Mouse (Mus musculus) hindbrain, embryonic 13.5 days (tissue): ENCODE measurements around the gene Gm3233. TPM values are rescaled to one million over a fixed set of nuclear protein-coding genes. Genes with fewer than 3 reads are reported as not detected.
"Not testable (repeated sequence)": the region's sequence is repeated elsewhere in the genome, so short reads cannot be mapped to it uniquely, and the experiment has no call there.

Experiments
- ATAC-seq: fragments of 200-750 bp; cut with Nextera tagmentation; 2 replicates; pipeline ENCODE4 v1.8.0; 2017; ENCODE audit warnings: moderate TSS enrichment; ENCODE audit not compliant: low FRiP score
- H3K27ac ChIP-seq: fragments of 300-500 bp; sonication (generic); 2 replicates; pipeline ENCODE4 v1.5.1; 2015; ENCODE audit warnings: inconsistent platforms, mild to moderate bottlenecking, moderate library complexity
- H3K27me3 ChIP-seq: fragments of 300-500 bp; sonication (generic); 2 replicates; pipeline ENCODE4 v1.6.1; 2015; ENCODE audit warnings: mild to moderate bottlenecking, inconsistent platforms
- H3K36me3 ChIP-seq: fragments of 300-500 bp; sonication (generic); 2 replicates; pipeline ENCODE4 v1.6.1; 2015; ENCODE audit warnings: mild to moderate bottlenecking, inconsistent platforms
- H3K4me1 ChIP-seq: fragments of 300-500 bp; sonication (generic); replicated peaks from 2 replicates; pipeline ENCODE4 v1.6.1; 2015; ENCODE audit warnings: inconsistent platforms
- H3K4me2 ChIP-seq: fragments of 300-500 bp; sonication (generic); 2 replicates; pipeline ENCODE4 v1.6.1; 2015; ENCODE audit warnings: inconsistent platforms, mild to moderate bottlenecking, moderate library complexity
- H3K4me3 ChIP-seq: fragments of 300-500 bp; sonication (generic); 2 replicates; pipeline ENCODE4 v1.5.1; 2015; ENCODE audit warnings: mild to moderate bottlenecking, inconsistent platforms
- H3K9ac ChIP-seq: fragments of 300-500 bp; sonication (generic); 2 replicates; pipeline ENCODE4 v1.6.1; 2015; ENCODE audit warnings: mild to moderate bottlenecking, inconsistent platforms
- H3K9me3 ChIP-seq: fragments of 300-500 bp; sonication (generic); 2 replicates; pipeline ENCODE4 v1.6.1; 2016; ENCODE audit warnings: inconsistent platforms
- WGBS: fragments of 180-500 bp; shearing (Covaris S2); methylation state at CpG from one replicate; pipeline ENCODE4 v1.1.7; 2015; 5-methylcytosine and 5-hydroxymethylcytosine counted together
- polyA plus RNA-seq: library from polyadenylated mRNA; unstranded; fragments of >200 nt; fragmentation: Nextera tagmentation; extraction: Ambion mirVana; gene quantifications from 2 replicates; pipeline ENCODE4 v1.2.1, GENCODE M21; 2015

The Gm3233 gene
- not detected in 2 replicates for polyA plus RNA-seq

- not testable (repeated sequence) for H3K4me2 ChIP-seq, H3K4me3 ChIP-seq, H3K27me3 ChIP-seq, H3K36me3 ChIP-seq, H3K27ac ChIP-seq, H3K9ac ChIP-seq, H3K9me3 ChIP-seq, ATAC-seq, H3K4me1 ChIP-seq
- no CpG with 5 or more reads among the region's 1 CpGs for WGBS
Measured at GRCm38 (mm10) chr10:77759582-77759981, at the start of gene Gm3233. Gene Gm3233, minus strand, starts transcription at chr10:77759682.

DNA sequence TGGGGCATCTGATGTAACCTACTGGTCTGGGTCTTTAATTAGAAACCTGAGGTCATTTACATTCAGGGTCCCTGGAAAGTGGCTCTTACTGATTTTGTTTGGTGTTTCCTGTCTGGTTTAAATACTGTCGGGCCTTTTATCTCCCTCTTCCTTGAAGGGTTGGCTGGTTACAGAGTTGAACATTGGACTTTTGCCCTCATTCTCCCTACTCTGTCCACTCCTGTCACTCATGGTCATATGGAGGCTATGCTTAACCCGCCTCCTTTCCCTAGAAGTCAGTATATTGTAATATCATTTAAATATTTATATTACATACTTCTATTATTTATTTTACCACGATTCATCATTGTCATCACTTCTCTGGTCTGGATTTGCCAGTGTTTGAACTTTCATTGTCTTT, 44.6 kb upstream of the Gm3233 start:
- no peak overlapping the region for H3K4me3 ChIP-seq
- no peak for ATAC-seq
- H3K36me3 ChIP-seq = no peaks in the 10 kb centered on the region
- H3K9me3 ChIP-seq = no peaks in the 10 kb centered on the region; the same call in 1 of the 2 replicates
- H3K27ac ChIP-seq = no peak overlapping the region
- H3K9ac ChIP-seq = no peak overlapping the region
- WGBS = 87% methylated on average over 3 of the region's 3 CpGs
- no peak overlapping the region for H3K4me2 ChIP-seq
- no peaks in the 10 kb centered on the region for H3K27me3 ChIP-seq
- H3K4me1 ChIP-seq = no peaks in the 10 kb centered on the region

GRCm38 (mm10) chr10:77798921-77799508, 39.5 kb upstream of the Gm3233 start, which contains the start of gene Gm19668:
Gene Gm19668, minus strand, starts transcription at chr10:77799133.
- no peak for ATAC-seq
- no peak within 1 kb of the TSS for H3K9ac ChIP-seq
- H3K4me2 ChIP-seq = no peak within 1 kb of the TSS
- H3K27me3 ChIP-seq = no peaks in the 10 kb centered on the region
- H3K4me1 ChIP-seq = peaks cover 10% of the 10 kb centered on the region; the same call in 1 of the 2 replicates
- no peak within 1 kb of the TSS for H3K27ac ChIP-seq
- no peak within 1 kb of the TSS for H3K4me3 ChIP-seq
- 63% methylated on average over 8 of the region's 8 CpGs for WGBS
- H3K36me3 ChIP-seq = no peaks in the 10 kb centered on the region
- no peaks in the 10 kb centered on the region for H3K9me3 ChIP-seq

- not testable (repeated sequence) for H3K9ac ChIP-seq, H3K4me3 ChIP-seq, H3K27ac ChIP-seq, H3K9me3 ChIP-seq, H3K4me2 ChIP-seq, ATAC-seq, H3K27me3 ChIP-seq, H3K36me3 ChIP-seq
- H3K4me1 ChIP-seq = peaks cover 10% of the 10 kb centered on the region; the same call in 1 of the 2 replicates
- WGBS = 30% methylated on average over 3 of the region's 3 CpGs
Measured at GRCm38 (mm10) chr10:77798164-77798920, 38.9 kb upstream of the Gm3233 start.

DNA sequence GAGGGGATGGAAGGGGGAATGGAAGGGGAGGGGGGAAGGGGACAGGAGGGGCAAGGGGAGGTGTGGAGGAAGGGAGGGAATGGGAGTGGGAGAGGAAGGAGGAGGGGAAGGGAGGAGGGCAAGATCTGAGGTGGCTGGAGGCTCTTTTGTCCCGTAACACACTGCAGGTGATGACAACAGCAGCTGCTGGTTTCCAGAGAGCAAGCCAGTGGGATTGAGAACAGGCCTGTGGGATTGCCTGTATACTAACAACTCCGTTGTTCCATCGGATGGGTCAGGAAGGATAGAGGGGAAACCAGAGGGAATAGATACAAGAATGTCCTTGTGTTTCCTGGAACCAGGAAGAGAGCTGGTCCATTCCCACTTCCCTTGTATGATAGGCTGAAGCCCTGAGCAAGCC, 38.2 kb upstream of the Gm3233 start:
- no peaks in the 10 kb centered on the region for H3K27me3 ChIP-seq
- H3K27ac ChIP-seq = no peak overlapping the region
- no peak for ATAC-seq
- H3K9ac ChIP-seq = no peak overlapping the region
- no peaks in the 10 kb centered on the region for H3K9me3 ChIP-seq
- H3K36me3 ChIP-seq = no peaks in the 10 kb centered on the region
- H3K4me3 ChIP-seq = no peak overlapping the region
- H3K4me2 ChIP-seq = no peak overlapping the region
- peaks cover 10% of the 10 kb centered on the region; the same call in 1 of the 2 replicates for H3K4me1 ChIP-seq
- WGBS = 13% methylated on average over 3 of the region's 3 CpGs

- Histone ChIP-seq H3K9me3 (no peaks in the 10 kb centered on the region), H3K4me3 (no peak within 1 kb of the TSS), H3K27me3 (no peaks in the 10 kb centered on the region), H3K36me3 (no peaks in the 10 kb centered on the region), H3K9ac (no peak within 1 kb of the TSS), H3K27ac (no peak within 1 kb of the TSS), H3K4me1 (peaks cover 10% of the 10 kb centered on the region; the same call in 1 of the 2 replicates), H3K4me2 (no peak within 1 kb of the TSS)
- 67% methylated on average over 2 of the region's 2 CpGs for WGBS
- no peak for ATAC-seq
Measured at GRCm38 (mm10) chr10:77794976-77795375, 35.5 kb upstream of the Gm3233 start, which contains the start of gene Gm9639. Gene Gm9639, minus strand, starts transcription at chr10:77795076.

- no peak overlapping the region for H3K9ac ChIP-seq
- H3K9me3 ChIP-seq = no peaks in the 10 kb centered on the region
- no peaks in the 10 kb centered on the region for H3K36me3 ChIP-seq
- H3K4me1 ChIP-seq = no peaks in the 10 kb centered on the region
- no peak for ATAC-seq
- H3K27me3 ChIP-seq = no peaks in the 10 kb centered on the region
- H3K27ac ChIP-seq = no peak overlapping the region
- 85% methylated on average over 2 of the region's 2 CpGs for WGBS
- no peak overlapping the region for H3K4me2 ChIP-seq
- H3K4me3 ChIP-seq = no peak overlapping the region
Measured at GRCm38 (mm10) chr10:77788621-77789020, 29.1 kb upstream of the Gm3233 start.

- not testable (repeated sequence) for H3K27me3 ChIP-seq, H3K9me3 ChIP-seq, H3K9ac ChIP-seq, H3K4me3 ChIP-seq, ATAC-seq, H3K36me3 ChIP-seq, H3K4me1 ChIP-seq, H3K27ac ChIP-seq, H3K4me2 ChIP-seq
- WGBS = 80% methylated on average over 1 of the region's 1 CpGs
Measured at GRCm38 (mm10) chr10:77787876-77788275, 28.4 kb upstream of the Gm3233 start, which contains the start of gene Gm7137. Gene Gm7137, minus strand, starts transcription at chr10:77788200.

DNA sequence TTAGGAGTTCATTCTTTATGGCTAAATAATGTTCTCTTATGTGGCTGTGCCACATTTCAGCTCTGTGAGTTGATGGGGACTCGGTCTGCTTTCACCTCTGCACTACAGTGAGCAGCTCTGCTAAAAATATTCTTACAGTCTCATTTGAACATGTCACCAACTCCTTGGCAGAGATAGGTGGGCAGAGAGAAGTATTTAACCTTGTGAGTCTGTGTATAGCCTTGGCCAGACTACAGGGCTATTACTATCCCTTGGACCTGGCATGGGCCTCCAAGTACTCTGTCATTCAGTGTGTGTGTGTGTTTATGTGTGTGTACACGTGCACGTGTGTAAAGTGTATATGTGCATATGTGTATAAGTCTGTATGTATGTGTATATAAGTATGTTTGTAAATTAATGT, 23.9 kb upstream of the Gm3233 start:
- not testable (repeated sequence) for H3K9me3 ChIP-seq, H3K4me2 ChIP-seq, H3K27me3 ChIP-seq, H3K4me1 ChIP-seq, H3K9ac ChIP-seq, H3K27ac ChIP-seq, ATAC-seq, H3K36me3 ChIP-seq, H3K4me3 ChIP-seq
- 93% methylated on average over 3 of the region's 3 CpGs for WGBS

DNA sequence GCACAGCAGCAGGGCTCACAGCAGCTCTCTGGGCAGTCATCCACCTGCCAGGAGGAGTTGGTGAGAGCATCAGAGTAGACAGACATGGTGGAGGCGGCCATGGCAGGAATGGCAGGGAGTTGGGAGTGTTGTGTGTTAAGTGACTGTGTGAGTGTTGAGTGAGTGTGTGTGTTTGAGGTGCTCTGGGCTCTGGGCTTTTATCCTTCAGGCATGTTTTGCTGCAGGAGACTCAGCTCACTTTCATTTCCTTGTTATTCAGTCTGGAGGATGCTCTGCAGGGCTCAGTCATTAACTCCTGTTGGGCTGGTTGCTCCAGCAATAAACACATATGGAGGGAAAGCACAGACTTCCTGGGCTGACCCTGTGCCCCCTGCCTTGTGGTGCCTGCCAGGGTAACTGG, 23.0 kb upstream of the Gm3233 start, which contains the start of gene Gm3250:
Gene Gm3250, minus strand, starts transcription at position 101 of the 400 bp plus-strand sequence.
- ATAC-seq, H3K27ac ChIP-seq, H3K4me1 ChIP-seq, H3K36me3 ChIP-seq, H3K27me3 ChIP-seq, H3K9ac ChIP-seq, H3K4me2 ChIP-seq, H3K4me3 ChIP-seq, H3K9me3 ChIP-seq: not testable (repeated sequence)
- whole genome bisulfite sequencing = 78% methylated on average over 1 of the region's 1 CpGs

GRCm38 (mm10) chr10:77776844-77777243, 17.4 kb upstream of the Gm3233 start, which contains the start of gene Gm7138:
Gene Gm7138, minus strand, starts transcription at chr10:77776944.
- not testable (repeated sequence) for H3K4me1 ChIP-seq, H3K9me3 ChIP-seq, H3K36me3 ChIP-seq, H3K9ac ChIP-seq, H3K27me3 ChIP-seq, H3K27ac ChIP-seq, H3K4me2 ChIP-seq, ATAC-seq, H3K4me3 ChIP-seq
- 70% methylated on average over 1 of the region's 1 CpGs for WGBS

- ATAC-seq, H3K9ac ChIP-seq, H3K4me1 ChIP-seq, H3K9me3 ChIP-seq, H3K27ac ChIP-seq, H3K4me3 ChIP-seq, H3K27me3 ChIP-seq, H3K4me2 ChIP-seq, H3K36me3 ChIP-seq: not testable (repeated sequence)
- WGBS = 93% methylated on average over 3 of the region's 3 CpGs
Measured at GRCm38 (mm10) chr10:77772142-77772541, 12.7 kb upstream of the Gm3233 start.
